Mouse (Mus musculus): ENCODE data around the gene Dpp10. TPM values are rescaled to one million over a fixed set of nuclear protein-coding genes. Genes with fewer than 3 reads are reported as not detected.

Gene Dpp10
- polyA plus RNA-seq, 1 experiment, result not detected

GRCm38 (mm10) chr1:123940826-123941225, 104.5 kb downstream of the Dpp10 start:
- Histone ChIP-seq H3K27ac (replicated peaks; ENCODE audit: low read depth, low read length) (no peak overlapping the region), H3K4me3 (ENCODE audit: insufficient read depth, low read depth, low read length) (no peak overlapping the region), H3K4me1 (ENCODE audit: control insufficient read depth, insufficient read depth, insufficient read length, low read length) (no peaks in the 10 kb centered on the region)

- Histone ChIP-seq H3K4me1 (ENCODE audit: control insufficient read depth, insufficient read depth, insufficient read length, low read length) (no peaks in the 10 kb centered on the region), H3K4me3 (ENCODE audit: insufficient read depth, low read depth, low read length) (no peak overlapping the region), H3K27ac (replicated peaks; ENCODE audit: low read depth, low read length) (peak overlapping the region; percentile 34; the same call in 1 of the 2 replicates)
Observed at GRCm38 (mm10) chr1:123933812-123934727, 111.3 kb downstream of the Dpp10 start.

GRCm38 (mm10) chr1:123928003-123928370, 117.4 kb downstream of the Dpp10 start:
- H3K4me3 ChIP-seq (ENCODE audit: insufficient read depth, low read depth, low read length), result no peak overlapping the region
- H3K27ac ChIP-seq (replicated peaks; ENCODE audit: low read depth, low read length), result no peak overlapping the region
- no peaks in the 10 kb centered on the region for H3K4me1 ChIP-seq (ENCODE audit: control insufficient read depth, insufficient read depth, insufficient read length, low read length)

DNA sequence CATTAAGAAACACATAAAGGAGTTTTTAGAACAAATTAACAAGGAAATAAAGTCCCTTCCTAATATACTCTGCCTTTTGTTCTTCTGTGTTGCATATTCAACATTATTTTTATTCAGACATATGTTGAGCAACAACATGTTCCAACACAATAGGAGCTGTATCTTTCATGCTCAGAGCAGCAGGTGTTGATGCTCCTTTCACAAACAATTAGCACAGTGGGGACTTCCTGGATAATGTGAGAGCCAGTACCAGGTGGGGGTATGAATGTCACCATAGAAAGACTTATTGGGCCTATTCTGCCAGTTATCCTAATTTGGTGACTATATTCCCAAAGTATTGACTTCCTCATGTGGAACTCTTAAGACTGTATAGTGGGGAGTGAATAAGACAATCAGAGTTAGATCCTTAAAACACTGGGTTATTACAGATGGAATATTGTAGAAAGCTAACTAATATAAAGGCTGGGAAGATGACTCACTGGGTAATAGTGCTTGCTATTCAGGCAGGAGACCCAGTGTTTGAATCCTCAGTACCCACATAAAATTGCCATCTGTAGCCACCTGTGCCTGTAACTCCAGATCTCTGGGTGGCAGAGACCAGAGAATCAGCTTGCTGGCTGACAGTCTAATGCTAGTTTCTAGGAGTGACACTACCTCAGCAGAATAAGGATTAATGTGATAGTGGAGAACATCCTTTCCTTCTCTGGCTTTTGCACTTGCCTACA, 117.9 kb downstream of the Dpp10 start:
- Histone ChIP-seq H3K4me3 (ENCODE audit: insufficient read depth, low read depth, low read length) (no peak overlapping the region), H3K27ac (replicated peaks; ENCODE audit: low read depth, low read length) (no peak overlapping the region), H3K4me1 (ENCODE audit: control insufficient read depth, insufficient read depth, insufficient read length, low read length) (no peaks in the 10 kb centered on the region)

- no peak overlapping the region for H3K27ac ChIP-seq (replicated peaks; ENCODE audit: low read depth, low read length)
- no peaks in the 10 kb centered on the region for H3K4me1 ChIP-seq (ENCODE audit: control insufficient read depth, insufficient read depth, insufficient read length, low read length)
- no peak overlapping the region for H3K4me3 ChIP-seq (ENCODE audit: insufficient read depth, low read depth, low read length)
Observed at GRCm38 (mm10) chr1:123924905-123925304, 120.5 kb downstream of the Dpp10 start.

DNA sequence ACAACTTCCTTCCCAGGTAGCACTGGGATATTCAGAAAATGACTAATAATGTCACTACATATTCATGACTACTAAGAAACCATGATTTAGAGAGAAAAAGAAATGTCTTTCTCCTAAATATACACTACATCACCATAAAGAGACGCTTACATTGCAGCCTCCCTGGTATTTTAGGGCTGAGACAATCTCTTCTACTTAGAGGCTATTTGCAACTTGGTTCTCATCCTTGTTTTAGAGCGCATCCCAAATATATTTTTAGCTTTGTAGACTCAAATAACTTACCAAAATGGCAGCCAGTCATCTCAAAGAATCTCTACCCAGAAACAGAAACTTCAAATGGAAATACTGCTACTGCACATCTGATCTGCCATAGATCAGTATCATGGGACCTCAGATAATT, 121.5 kb downstream of the Dpp10 start:
- no peak overlapping the region for H3K27ac ChIP-seq (replicated peaks; ENCODE audit: low read depth, low read length)

GRCm38 (mm10) chr1:123919606-123920005, 125.8 kb downstream of the Dpp10 start:
- no peak overlapping the region for H3K27ac ChIP-seq (replicated peaks; ENCODE audit: low read depth, low read length)
- no peaks in the 10 kb centered on the region for H3K4me1 ChIP-seq (ENCODE audit: control insufficient read depth, insufficient read depth, insufficient read length, low read length)
- H3K4me3 ChIP-seq (ENCODE audit: insufficient read depth, low read depth, low read length), result no peak overlapping the region

More for the DNA sequence above, 121.5 kb downstream of the Dpp10 start:
- Histone ChIP-seq H3K4me1 (ENCODE audit: control insufficient read depth, insufficient read depth, insufficient read length, low read length) (no peaks in the 10 kb centered on the region), H3K4me3 (ENCODE audit: insufficient read depth, low read depth, low read length) (no peak overlapping the region)

- Histone ChIP-seq H3K27ac (replicated peaks; ENCODE audit: low read depth, low read length) (no peak overlapping the region), H3K4me1 (ENCODE audit: control insufficient read depth, insufficient read depth, insufficient read length, low read length) (no peaks in the 10 kb centered on the region), H3K4me3 (ENCODE audit: insufficient read depth, low read depth, low read length) (no peak overlapping the region)
Observed at GRCm38 (mm10) chr1:123902628-123903027, 142.7 kb downstream of the Dpp10 start.

- no peaks in the 10 kb centered on the region for H3K4me1 ChIP-seq (ENCODE audit: control insufficient read depth, insufficient read depth, insufficient read length, low read length)
- no peak overlapping the region for H3K27ac ChIP-seq (replicated peaks; ENCODE audit: low read depth, low read length)
- no peak overlapping the region for H3K4me3 ChIP-seq (ENCODE audit: insufficient read depth, low read depth, low read length)
Observed at GRCm38 (mm10) chr1:123901218-123901617, 144.1 kb downstream of the Dpp10 start.

DNA sequence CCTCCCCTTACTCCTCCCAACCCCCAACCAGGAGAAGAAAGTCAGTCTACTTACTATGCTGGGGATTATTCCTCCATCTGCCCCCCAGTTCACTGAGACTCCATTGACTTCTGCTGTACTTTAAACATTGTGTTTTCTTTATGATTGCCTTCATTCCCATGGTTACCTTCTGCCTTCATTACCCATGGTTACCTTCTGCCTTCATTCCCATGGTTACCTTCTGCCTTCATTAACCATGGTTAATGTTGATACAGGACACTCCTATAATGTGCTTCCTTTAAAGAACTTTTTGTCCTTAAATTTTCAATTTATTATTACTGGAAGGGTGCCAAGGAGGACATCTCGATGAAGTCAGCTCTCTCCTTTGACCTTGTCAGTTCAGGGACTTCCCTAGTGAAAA, 158.1 kb downstream of the Dpp10 start:
- no peaks in the 10 kb centered on the region for H3K4me1 ChIP-seq (ENCODE audit: control insufficient read depth, insufficient read depth, insufficient read length, low read length)
- H3K27ac ChIP-seq (replicated peaks; ENCODE audit: low read depth, low read length), result no peak overlapping the region
- no peak overlapping the region for H3K4me3 ChIP-seq (ENCODE audit: insufficient read depth, low read depth, low read length)

DNA sequence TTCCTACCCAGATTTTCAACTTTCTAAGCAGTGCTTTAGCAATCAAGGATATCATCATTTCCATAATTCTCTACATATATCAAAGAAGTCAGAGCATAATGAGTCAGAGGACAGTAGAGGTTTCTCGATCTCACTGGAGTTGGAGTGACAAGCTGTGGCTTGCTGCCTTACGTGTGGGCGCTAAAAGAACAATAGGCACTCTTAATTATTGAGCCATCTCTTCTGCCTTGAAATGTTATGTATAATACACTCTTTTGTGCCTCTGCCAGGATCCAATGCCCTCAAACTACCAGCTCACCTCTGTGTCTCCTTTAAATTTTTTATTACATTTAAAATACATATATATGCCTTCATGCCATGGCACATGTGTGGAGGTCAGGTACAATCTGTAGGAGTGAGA, 198.5 kb downstream of the Dpp10 start:
- Histone ChIP-seq H3K4me3 (ENCODE audit: insufficient read depth, low read depth, low read length) (no peak overlapping the region), H3K4me1 (ENCODE audit: control insufficient read depth, insufficient read depth, insufficient read length, low read length) (no peaks in the 10 kb centered on the region), H3K27ac (replicated peaks; ENCODE audit: low read depth, low read length) (no peak overlapping the region)

- Histone ChIP-seq H3K4me1 (ENCODE audit: control insufficient read depth, insufficient read depth, insufficient read length, low read length) (no peaks in the 10 kb centered on the region), H3K4me3 (ENCODE audit: insufficient read depth, low read depth, low read length) (no peak overlapping the region), H3K27ac (replicated peaks; ENCODE audit: low read depth, low read length) (no peak overlapping the region)
Observed at GRCm38 (mm10) chr1:123801206-123801605, 244.2 kb downstream of the Dpp10 start.

DNA sequence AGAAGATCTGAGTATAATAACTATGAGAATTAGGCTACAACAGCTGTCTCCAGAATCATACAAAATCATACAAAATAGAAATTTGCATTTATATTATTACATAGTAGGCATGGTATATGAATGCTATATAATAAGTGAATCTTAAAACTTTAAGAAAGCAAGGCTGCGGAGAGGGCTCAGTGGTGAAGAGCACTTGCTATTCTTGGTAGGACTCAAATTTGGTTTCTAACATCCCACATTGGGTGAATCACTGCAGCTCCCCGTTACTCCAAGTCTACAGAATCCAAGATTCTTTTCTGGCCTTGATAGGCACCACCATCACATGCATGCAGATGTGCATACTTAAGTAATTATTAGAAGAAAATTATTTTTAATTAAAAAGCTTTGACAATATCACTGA, 279.8 kb downstream of the Dpp10 start:
- no peaks in the 10 kb centered on the region for H3K4me1 ChIP-seq (ENCODE audit: control insufficient read depth, insufficient read depth, insufficient read length, low read length)
- H3K4me3 ChIP-seq (ENCODE audit: insufficient read depth, low read depth, low read length), result no peak overlapping the region
- no peak overlapping the region for H3K27ac ChIP-seq (replicated peaks; ENCODE audit: low read depth, low read length)

GRCm38 (mm10) chr1:123762272-123762671, 283.1 kb downstream of the Dpp10 start:
- H3K4me3 ChIP-seq (ENCODE audit: insufficient read depth, low read depth, low read length), result no peak overlapping the region
- no peaks in the 10 kb centered on the region for H3K4me1 ChIP-seq (ENCODE audit: control insufficient read depth, insufficient read depth, insufficient read length, low read length)
- H3K27ac ChIP-seq (replicated peaks; ENCODE audit: low read depth, low read length), result no peak overlapping the region

GRCm38 (mm10) chr1:123756055-123756454, 289.3 kb downstream of the Dpp10 start:
- no peaks in the 10 kb centered on the region for H3K4me1 ChIP-seq (ENCODE audit: control insufficient read depth, insufficient read depth, insufficient read length, low read length)
- H3K4me3 ChIP-seq (ENCODE audit: insufficient read depth, low read depth, low read length), result no peak overlapping the region
- H3K27ac ChIP-seq (replicated peaks; ENCODE audit: low read depth, low read length), result no peak overlapping the region

DNA sequence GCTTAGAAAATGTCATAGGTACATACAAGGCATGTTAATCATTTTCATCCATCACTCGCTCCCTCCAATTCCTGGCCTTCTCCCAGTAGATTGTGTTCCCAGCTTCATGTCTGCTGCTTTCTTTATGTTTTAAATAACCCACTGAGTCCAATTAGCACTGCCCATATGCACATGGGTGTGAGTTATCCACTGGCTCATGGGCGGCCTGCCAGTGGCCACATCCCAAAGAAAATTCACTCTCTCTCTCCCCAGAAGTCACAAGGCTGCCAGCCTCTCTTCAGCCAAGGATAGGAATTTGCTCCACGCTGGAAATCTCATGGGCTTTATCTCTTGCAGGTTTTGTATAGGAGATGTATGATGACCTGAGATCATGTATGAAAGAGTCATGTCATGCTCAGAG, 338.1 kb downstream of the Dpp10 start:
- Histone ChIP-seq H3K4me3 (ENCODE audit: insufficient read depth, low read depth, low read length) (no peak overlapping the region), H3K27ac (replicated peaks; ENCODE audit: low read depth, low read length) (no peak overlapping the region), H3K4me1 (ENCODE audit: control insufficient read depth, insufficient read depth, insufficient read length, low read length) (no peaks in the 10 kb centered on the region)

All from brown adipose tissue, adult 24 weeks (tissue).